Mouse (Mus musculus) embryonic stem cell, embryonic (primary cell): ENCODE data around the gene Gpx2.
"Not testable (repeated sequence)": the region's sequence is repeated elsewhere in the genome, so short reads cannot be mapped to it uniquely, and the experiment has no call there.

Source experiments
- CTCF ChIA-PET, 4 experiments: fragments of 300-600 bp in 2 of 4; fragments of 350-600 bp in 2 of 4; sonication (Branson Sonifier 250); formaldehyde crosslinking; loops; one replicate each; lab custom pipeline; 2022; ENCODE audit warnings: inconsistent platforms in 2 of 4; lab: Charles Lee
- POLR2A ChIA-PET, 4 experiments: fragments of 300-600 bp in 2 of 4; fragments of 350-600 bp in 2 of 4; sonication (Branson Sonifier 250); formaldehyde crosslinking; loops; one replicate each; lab custom pipeline; 2022; ENCODE audit warnings: antibody characterized with exemption in 4 of 4, inconsistent platforms in 1 of 4; lab: Charles Lee

Gpx2 gene

GRCm38 (mm10) chr12:76816720-76817119 is 21.4 kb upstream of the Gpx2 start:
- CTCF ChIA-PET: interaction anchor here in 1 of 4 experiments (1.3 to 1.7 kb wide), 3 partner anchors 12 to 62 kb away, joined by 4 read pairs; no protein-coding TSS in a partner anchor
- POLR2A ChIA-PET: interaction anchor here in 3 of 4 experiments (0.6 to 3.5 kb wide), 14 partner anchors 16 to 413 kb away, joined by 3 to 29 read pairs (median 4); partner anchors contain the start of genes Gpx2 (in 1 of the 3) and Hspa2 (in 1 of the 3)

GRCm38 (mm10) chr12:76814120-76814519 is 18.8 kb upstream of the Gpx2 start:
- ChIA-PET POLR2A (interaction anchor here in 2 of 4 experiments (0.7 to 0.9 kb wide), 2 partner anchors 30 to 31 kb away, joined by 3 read pairs; no protein-coding TSS in a partner anchor), CTCF (interaction anchor here in 1 of 4 experiments (1.2 kb wide), 1 partner anchor 10 kb away, joined by 4 read pairs; no protein-coding TSS in a partner anchor)

- POLR2A ChIA-PET: interaction anchor here in 3 of 4 experiments (0.7 to 1.5 kb wide), 6 partner anchors 8 to 32 kb away, joined by 3 to 4 read pairs (median 3); partner anchors contain the start of gene Rab15 (in 1 of the 3)
- CTCF ChIA-PET: interaction anchor here in 2 of 4 experiments (0.5 to 1.3 kb wide), 4 partner anchors 10 to 822 kb away, joined by 3 to 7 read pairs (median 4); no protein-coding TSS in a partner anchor
Observed at GRCm38 (mm10) chr12:76813543-76813942, 18.2 kb upstream of the Gpx2 start.

GRCm38 (mm10) chr12:76811006-76811405 is 15.7 kb upstream of the Gpx2 start:
- ChIA-PET POLR2A (interaction anchor here in 1 of 4 experiments (1.1 to 1.5 kb wide), 2 partner anchors 8 to 10 kb away, joined by 3 to 4 read pairs; no protein-coding TSS in a partner anchor), CTCF (no interaction called here)

- ChIA-PET POLR2A (interaction anchor here in 1 of 4 experiments (0.5 to 1.5 kb wide), 5 partner anchors 9 to 274 kb away, joined by 3 to 5 read pairs (median 4); partner anchors contain the start of gene Rab15), CTCF (no interaction called here)
Observed at GRCm38 (mm10) chr12:76810491-76810890, 15.1 kb upstream of the Gpx2 start.

- POLR2A ChIA-PET: no interaction called here
- CTCF ChIA-PET: no interaction called here
Observed at GRCm38 (mm10) chr12:76807796-76808195, 12.4 kb upstream of the Gpx2 start.

- ChIA-PET CTCF (interaction anchor here in 3 of 4 experiments (1.1 to 1.9 kb wide), 6 partner anchors 9 to 213 kb away, joined by 3 to 6 read pairs (median 4); partner anchors contain the start of gene Gpx2 (in 1 of the 3)), POLR2A (interaction anchor here in 2 of 4 experiments (0.8 to 2.1 kb wide), 5 partner anchors 9 to 32 kb away, joined by 3 to 9 read pairs (median 4); partner anchors contain the start of gene Gpx2 (in 1 of the 2))
Observed at GRCm38 (mm10) chr12:76805056-76805811, 9.9 kb upstream of the Gpx2 start.

- POLR2A ChIA-PET: interaction anchor here in 2 of 4 experiments (0.6 to 1.9 kb wide), 7 partner anchors 9 to 109 kb away, joined by 3 to 9 read pairs (median 3); partner anchors contain the start of genes Gpx2 (in 2 of the 2) and Rab15 (in 1 of the 2)
- CTCF ChIA-PET: interaction anchor here (0.5 to 1.9 kb wide), 25 partner anchors 8 to 318 kb away, joined by 3 to 6 read pairs (median 3); partner anchors contain the start of genes Gpx2 (in 2 of the 4), Churc1 (in 1 of the 4) and Fntb (in 1 of the 4)
Observed at GRCm38 (mm10) chr12:76803700-76804252, 8.4 kb upstream of the Gpx2 start.

GRCm38 (mm10) chr12:76803028-76803427 is 7.7 kb upstream of the Gpx2 start:
- CTCF ChIA-PET: interaction anchor here in 1 of 4 experiments (0.6 kb wide), 1 partner anchor 283 kb away, joined by 3 read pairs; no protein-coding TSS in a partner anchor
- POLR2A ChIA-PET: interaction anchor here in 2 of 4 experiments (1.6 to 1.9 kb wide), 2 partner anchors 15 to 19 kb away, joined by 5 to 9 read pairs; partner anchors contain the start of gene Rab15 (in 1 of the 2)

GRCm38 (mm10) chr12:76798008-76798720 is 2.8 kb upstream of the Gpx2 start:
- POLR2A ChIA-PET: interaction anchor here in 3 of 4 experiments (0.6 to 1.5 kb wide), 7 partner anchors 24 to 249 kb away, joined by 3 to 4 read pairs (median 3); partner anchors contain the start of gene Rab15 (in 1 of the 3)
- CTCF ChIA-PET: interaction anchor here in 2 of 4 experiments (0.5 to 1.1 kb wide), 3 partner anchors 11 to 1739 kb away, joined by 3 to 4 read pairs (median 3); no protein-coding TSS in a partner anchor

- CTCF ChIA-PET: interaction anchor here in 1 of 4 experiments (1.0 to 1.1 kb wide), 2 partner anchors 9 to 36 kb away, joined by 3 read pairs; no protein-coding TSS in a partner anchor
- POLR2A ChIA-PET: interaction anchor here in 3 of 4 experiments (0.6 to 1.6 kb wide), 11 partner anchors 9 to 201 kb away, joined by 3 to 8 read pairs (median 4); partner anchors contain the start of gene Max (in 1 of the 3)
Observed at GRCm38 (mm10) chr12:76796938-76797539, 1.7 kb upstream of the Gpx2 start.

GRCm38 (mm10) chr12:76792540-76792939 is 2.8 kb downstream of the Gpx2 start:
- CTCF ChIA-PET: interaction anchor here in 2 of 4 experiments (0.7 to 1.0 kb wide), 3 partner anchors 11 to 201 kb away, joined by 3 to 4 read pairs (median 3); no protein-coding TSS in a partner anchor
- POLR2A ChIA-PET: not testable (repeated sequence)

- ChIA-PET POLR2A (no interaction called here), CTCF (no interaction called here)
Observed at GRCm38 (mm10) chr12:76790446-76791084, 4.8 kb downstream of the Gpx2 start.

GRCm38 (mm10) chr12:76784056-76784619 is 11.2 kb downstream of the Gpx2 start:
- POLR2A ChIA-PET: interaction anchor here in 2 of 4 experiments (0.6 to 1.8 kb wide), 6 partner anchors 10 to 380 kb away, joined by 3 to 7 read pairs (median 3); partner anchors contain the start of genes Gpx2 (in 2 of the 2) and Hspa2 (in 1 of the 2)
- CTCF ChIA-PET: interaction anchor here in 1 of 4 experiments (1.6 kb wide), 1 partner anchor 32 kb away, joined by 8 read pairs; no protein-coding TSS in a partner anchor

GRCm38 (mm10) chr12:76780639-76781468 is 14.5 kb downstream of the Gpx2 start:
- CTCF ChIA-PET: interaction anchor here in 3 of 4 experiments (0.6 to 0.9 kb wide), 3 partner anchors 13 to 52 kb away, joined by 3 to 5 read pairs (median 3); no protein-coding TSS in a partner anchor
- POLR2A ChIA-PET: interaction anchor here in 1 of 4 experiments (0.6 to 1.1 kb wide), 2 partner anchors 230 to 252 kb away, joined by 3 read pairs; no protein-coding TSS in a partner anchor
